Mouse (Mus musculus) gastrocnemius, postnatal 14 days (tissue): ENCODE measurements around the gene Sgms2. TPM values are rescaled to one million over a fixed set of nuclear protein-coding genes. Genes with fewer than 3 reads are reported as not detected.

Source experiments
- DNase-seq: peaks from one replicate; pipeline ENCODE4 v3.0.0; 2021; ENCODE audit warnings: mixed read lengths
- intact Hi-C: fragments of 180-260 bp; cut with DNase I; formaldehyde crosslinking; loops from one replicate; pipeline ENCODE4 v1.15.1; 2025; ENCODE audit warnings: low total_unique reads
- total RNA-seq, 2 experiments: library from RNA; stranded (reverse); gene quantifications; 2 replicates each; pipeline ENCODE4 v1.2.3; 2021

Sgms2 gene
- total RNA-seq, 2 experiments from 2014 or later: 3.8 to 5.4 TPM

DNA sequence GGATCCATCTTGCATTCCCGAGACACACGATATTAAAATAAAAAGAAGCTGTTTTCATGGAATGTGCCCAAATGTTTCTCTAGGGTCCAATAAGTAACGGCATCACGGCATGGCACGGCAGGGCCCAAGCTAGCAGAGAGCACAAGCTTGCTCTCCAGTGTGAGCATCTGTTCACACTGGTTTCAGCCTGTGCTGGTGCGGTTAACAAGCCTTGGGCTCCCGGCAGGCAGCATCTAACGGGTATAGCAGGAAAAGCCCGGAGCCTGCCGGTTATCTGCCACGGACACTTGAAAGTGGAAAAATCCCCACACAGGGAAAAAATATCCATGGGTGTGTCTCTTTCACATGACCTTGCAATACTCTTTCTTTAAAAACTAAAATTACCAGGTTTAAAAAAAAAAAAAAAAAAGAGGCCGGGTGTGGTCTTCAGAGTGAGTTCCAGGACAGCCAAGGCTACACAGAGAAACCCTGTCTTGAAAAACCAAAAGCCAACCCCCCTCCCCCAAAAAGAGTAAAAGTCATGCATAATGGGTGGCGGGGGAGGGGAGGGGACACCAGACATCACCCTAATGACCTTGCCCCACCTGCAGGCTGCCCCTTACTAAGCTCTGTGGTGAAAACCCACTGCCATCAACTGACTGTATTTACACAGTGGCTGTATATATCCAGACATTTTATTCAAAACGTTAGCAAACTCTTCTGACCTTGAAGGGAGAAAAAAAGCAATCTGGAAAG lies 169.0 kb downstream of the Sgms2 start:
- no peak for DNase-seq
- intact Hi-C loops: loop anchor here (5.0 kb wide), 2 partner anchors 195 to 230 kb away; no protein-coding TSS in a partner anchor

DNA sequence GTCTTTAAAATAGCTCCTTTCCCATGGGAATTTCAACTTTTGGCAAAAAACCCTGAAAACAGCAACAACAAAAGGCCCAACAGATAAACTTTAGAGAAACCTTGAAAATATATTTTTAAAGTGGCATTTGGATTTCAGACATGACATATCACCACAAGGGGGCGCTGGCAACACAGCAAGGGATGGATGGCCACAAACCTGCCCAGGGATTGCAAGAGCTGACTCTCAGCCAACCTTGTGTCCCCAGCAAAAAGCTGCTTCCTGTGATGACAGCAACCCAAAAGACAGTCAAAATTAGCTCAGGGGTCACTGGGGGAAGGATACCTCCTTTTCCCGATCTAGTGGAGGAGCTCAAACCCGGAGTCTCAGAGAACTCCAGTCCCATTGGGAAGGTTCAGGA lies 171.0 kb downstream of the Sgms2 start:
- intact Hi-C loops: loop anchor here (5.0 kb wide), 2 partner anchors 197 to 232 kb away; no protein-coding TSS in a partner anchor
- DNase-seq: peak; percentile 79

DNA sequence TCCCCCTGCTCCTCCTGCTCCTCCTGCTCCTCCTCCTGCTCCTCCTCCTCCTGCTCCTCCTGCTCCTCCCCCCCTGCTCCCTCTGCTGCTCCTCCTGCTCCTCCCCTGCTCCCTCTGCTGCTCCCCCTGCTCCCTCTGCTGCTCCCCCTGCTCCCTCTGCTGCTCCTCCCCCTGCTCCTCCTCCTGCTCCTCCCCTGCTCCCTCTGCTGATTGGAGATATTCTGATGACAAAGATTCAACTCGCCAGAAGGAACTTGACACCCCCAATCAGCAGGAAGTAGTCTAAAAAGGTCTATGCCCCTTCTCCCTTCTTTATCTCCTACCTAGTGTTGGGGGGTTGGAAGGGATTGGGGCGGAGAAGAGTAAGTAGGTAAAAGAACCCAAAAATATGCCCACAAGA lies 173.0 kb downstream of the Sgms2 start:
- no peak for DNase-seq
- intact Hi-C loops: no loop called here

DNA sequence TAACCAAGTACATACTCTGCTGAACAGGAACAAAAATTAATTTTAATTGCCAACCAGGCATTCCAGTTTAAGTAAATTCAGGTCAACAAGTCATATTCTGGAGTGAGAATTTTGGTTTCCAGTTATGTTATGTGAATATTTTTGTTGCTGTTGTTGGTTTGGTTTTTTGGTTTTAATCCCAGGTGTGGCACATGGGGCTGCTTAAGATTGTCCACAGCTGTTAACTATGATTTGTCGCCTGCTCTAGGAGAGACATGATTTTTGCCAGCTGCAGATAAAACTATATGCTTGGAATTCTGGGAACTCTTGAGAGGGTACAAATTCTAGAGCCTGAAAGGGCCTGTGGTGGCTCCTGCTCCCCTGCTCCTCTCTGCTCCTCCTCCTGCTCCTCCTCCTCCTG lies 174.1 kb downstream of the Sgms2 start:
- intact Hi-C loops: no loop called here
- DNase-seq: no peak

DNA sequence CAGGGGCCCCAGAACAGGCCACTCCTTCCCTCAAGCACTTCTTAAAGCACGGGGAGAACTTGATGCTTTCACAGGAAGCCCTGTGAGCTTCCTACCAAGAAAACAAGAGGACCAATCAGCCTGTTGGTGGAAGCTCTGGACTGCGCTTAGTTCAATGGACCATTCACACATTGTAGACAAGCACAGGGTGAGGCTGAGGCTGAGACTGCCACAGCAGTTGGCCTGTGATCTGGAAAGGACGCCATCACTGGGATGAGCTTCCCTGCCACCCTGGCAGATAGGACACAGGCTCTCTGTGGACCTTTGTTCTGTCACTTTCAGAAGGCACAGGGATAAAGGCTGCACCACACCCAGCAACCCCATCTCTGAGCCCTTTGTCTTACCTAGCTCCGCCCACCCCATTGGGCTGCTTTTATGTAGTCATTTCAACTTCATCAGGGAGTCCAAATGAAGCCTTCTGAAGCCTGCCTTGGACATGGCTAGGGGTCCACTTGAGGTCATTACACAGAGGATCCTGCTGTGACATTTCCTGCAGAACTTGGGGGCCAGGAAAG lies 175.2 kb downstream of the Sgms2 start:
- no peak for DNase-seq
- intact Hi-C loops: no loop called here

DNA sequence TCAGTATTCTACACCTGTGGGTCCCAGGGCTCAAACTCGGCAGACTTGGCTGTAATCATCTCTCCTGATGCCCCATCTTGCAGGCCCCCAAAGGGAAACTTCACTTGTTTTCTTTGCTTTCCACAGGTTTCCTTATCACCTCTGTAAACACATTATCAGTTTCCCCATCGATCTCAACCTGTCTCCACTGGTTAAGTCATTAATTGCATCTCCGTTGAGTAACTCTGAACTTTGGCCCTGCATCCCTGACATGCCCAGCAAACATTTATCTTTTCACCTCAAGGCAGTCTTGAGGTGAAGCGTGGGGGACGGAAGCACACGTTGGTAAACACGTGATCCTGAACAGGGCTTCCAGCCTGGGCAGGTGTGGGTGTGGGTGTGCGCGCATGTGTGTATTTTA lies 178.9 kb downstream of the Sgms2 start:
- no peak for DNase-seq

DNA sequence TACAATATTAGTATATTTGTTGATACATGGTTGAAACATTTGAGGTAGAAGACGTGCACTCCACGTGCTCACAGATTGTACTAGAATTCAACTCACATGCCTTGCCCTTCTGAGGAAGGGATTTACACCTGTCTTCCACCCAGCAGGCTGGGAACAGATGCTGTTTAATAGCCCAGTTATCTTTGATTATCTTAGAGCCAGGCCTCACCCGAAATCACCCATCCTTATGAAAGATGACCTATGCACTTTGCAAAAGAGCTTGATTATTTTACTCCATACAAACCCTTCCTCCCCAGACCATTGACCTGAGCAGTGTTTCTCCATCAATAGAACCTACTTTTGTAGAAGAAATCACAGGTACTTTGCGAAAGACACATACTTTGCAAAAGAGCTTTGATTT lies 180.6 kb downstream of the Sgms2 start:
- DNase-seq: no peak
- intact Hi-C loops: no loop called here

More for the DNA sequence above, 178.9 kb downstream of the Sgms2 start:
- intact Hi-C loops: no loop called here

DNA sequence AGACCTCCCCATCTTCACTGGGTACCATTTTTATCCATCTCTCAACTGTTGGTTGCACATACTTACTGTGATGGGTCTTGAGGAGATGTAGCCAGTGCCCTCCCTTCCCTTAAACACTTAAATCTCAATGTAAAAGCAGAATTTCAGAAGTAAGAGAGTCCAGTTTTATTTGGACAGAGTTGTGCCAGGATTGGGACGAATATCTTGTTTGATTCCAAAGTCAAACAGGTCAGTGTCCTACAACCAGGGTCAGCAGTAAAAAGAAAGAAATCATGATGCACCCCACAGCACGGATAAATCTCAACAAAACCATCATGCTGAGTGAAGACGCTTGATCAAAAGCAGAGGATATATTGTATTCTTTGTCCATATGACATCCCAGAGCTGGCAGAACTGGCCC lies 183.4 kb downstream of the Sgms2 start:
- DNase-seq: no peak
- intact Hi-C loops: no loop called here

DNA sequence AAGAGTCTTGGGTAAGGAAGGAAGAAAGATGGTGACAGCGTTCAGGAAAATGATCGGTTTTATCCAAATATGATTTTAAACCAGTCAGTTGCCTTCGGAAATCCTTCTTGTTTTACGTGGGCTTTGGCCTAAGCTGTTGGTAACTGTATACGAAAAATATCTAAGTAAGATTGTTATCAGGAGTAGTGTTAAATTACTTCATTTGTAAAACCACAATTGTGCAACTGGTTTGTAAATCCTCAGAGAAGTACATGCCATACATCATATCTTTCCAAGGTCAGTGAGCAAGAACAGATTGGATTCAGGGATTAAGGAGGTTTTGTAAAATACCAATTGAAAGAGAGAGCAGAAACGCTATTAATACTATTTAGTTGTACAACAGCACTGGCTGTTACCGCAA lies 185.0 kb downstream of the Sgms2 start:
- no peak for DNase-seq
- intact Hi-C loops: no loop called here

DNA sequence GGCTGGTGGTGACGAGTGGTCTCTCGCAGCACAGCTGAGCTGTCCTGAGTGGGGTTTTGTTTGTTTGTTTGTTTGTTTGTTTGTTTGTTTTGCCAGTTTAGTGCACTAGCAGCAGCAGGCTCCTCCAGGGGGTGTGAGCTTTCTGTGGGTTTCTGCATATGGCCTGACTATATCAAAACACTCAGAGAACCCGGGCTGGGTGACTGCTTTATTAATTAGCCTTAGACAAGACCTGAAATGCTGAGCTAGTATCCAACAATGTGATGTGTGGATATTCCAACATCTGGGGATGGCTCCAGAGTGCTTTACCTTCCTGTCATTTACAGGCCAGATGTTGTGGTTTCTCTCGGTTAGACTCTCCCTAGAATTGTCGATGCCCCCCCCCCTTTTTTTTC lies 187.9 kb downstream of the Sgms2 start:
- DNase-seq: no peak
- intact Hi-C loops: no loop called here

DNA sequence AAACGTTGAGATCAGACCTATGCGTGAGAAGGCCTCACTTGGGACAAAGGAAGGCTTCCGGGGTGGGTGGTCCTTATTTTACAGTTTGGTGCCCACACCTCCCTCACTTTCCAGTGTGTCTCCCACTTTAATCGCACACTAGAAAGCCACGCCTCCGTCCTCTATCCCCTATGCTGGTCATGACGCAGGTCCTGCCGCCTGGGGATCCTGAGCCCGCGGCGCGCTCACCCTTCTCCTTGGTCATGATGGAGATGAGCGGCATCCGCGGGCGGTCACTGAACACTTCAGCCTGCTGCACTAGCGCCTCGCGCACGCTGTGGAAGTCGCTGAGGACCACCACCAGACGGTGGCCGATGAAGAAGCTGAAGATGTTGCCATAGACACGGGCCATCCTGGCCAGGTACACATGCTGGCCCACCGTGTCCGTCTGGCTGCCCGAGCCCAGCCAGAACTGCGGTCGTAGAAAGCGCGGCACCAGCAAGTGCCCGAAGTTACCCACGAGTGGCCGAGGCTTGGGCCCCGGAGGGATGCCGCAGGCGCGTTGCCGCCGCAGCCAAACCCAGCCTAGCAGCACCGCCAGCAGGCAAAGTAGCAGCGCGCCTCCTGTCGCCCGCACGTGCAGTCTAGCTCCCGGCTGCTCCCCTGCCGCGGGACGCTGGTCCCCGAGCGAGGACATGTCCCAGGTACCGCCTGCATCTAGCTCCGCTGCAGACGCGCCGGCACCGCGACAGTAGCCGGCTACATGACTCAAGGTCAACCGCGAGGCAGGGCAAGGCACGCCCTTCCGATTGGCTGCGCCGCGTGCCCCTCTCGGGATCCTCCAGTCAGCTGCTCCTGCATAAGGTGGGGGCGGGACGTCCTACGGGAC lies 188.5 kb downstream of the Sgms2 start, which contains the start of gene Cyp2u1:
Gene Cyp2u1 (minus strand): TSS at position 776 of the 868 bp plus-strand sequence.
- DNase-seq: peak; percentile 90
- intact Hi-C loops: no loop called here

DNA sequence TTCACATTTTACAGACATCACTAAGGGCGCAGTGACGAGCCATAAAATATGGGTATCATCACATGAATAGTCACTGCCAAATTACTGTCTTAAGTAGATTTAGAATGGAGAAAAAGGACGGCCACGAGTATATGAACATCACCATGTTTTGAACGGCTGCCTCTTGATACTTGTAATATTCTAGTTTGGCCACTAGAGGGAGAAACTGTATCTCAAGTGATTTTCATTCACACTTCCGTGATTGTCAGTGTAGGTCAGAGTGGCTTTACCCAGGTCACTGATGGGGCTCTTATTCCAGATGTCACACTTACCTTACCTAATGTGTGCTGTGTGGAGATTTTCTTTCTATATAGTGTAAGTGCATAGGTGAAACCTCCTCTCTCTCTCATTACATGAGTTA lies 191.3 kb downstream of the Sgms2 start:
- intact Hi-C loops: no loop called here
- no peak for DNase-seq

DNA sequence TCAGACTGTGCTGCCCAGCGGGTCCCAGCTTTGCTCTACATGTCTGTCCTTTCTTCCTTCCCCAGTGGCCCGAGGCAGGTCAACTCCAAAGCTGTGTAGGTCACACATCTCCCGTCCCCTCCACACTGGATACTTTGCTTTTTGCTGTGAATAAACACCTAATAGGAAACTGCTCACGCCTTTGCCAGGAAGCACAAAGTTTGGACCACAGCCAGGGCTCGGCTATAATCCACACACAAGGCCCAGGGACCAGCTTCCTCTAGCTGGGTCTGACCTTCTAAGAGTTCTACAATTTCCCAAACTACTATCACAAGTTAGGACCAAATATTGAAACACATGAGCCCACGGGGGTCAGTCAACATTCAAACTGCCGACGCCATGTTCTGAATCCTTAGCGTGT lies 192.1 kb downstream of the Sgms2 start:
- DNase-seq: no peak
- intact Hi-C loops: no loop called here

DNA sequence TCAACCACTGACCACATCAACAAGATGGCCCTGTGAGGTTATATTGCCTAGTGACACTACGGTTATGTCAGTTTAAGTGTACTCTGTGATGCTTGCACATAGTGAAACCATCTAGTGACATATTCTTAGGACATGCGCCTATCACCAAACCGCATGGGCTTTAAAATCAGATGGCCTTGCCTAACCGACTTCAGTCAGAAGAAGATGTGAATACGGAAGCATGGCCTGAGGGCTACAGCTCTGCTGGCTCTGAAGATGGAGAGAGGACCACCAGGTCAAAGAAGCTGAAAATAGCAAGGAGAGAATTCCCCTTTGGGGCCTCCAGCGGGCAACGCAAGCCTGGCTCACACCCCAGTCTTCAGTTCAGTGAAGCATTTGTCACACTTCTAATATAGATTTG lies 194.3 kb downstream of the Sgms2 start:
- DNase-seq: no peak
- intact Hi-C loops: no loop called here

DNA sequence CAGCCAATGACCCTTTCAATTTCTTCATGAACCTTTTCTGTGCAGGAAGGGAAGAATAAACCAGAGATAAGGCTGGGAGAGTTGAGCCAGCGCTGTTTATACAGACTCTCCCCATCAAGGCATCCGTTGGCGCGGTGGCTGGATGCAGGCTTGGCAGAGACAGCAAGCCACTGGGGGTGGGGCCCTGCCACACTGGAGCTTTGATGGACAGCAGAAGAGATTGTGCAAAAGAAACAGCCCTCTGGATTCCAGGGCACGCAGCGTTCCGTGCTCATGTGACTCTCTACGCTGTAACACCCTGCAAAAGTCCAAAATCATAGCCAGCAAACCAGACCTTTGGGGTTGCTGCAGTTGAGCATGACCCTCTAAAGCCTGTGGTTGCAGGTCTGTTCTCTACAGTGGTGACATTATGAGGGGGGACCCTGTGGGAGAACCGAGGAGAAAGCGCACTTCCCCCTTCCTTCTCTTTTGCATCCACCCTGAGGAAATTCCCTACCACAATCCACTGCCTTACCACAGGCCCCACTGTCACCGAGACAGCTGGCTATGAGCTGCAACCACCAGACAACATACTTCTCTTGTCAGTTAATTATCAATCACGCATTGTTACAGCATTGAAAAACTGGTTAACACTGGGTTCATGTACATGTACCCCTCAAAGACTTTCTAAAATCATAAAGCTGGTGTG lies 195.6 kb downstream of the Sgms2 start:
- intact Hi-C loops: no loop called here
- DNase-seq: no peak

DNA sequence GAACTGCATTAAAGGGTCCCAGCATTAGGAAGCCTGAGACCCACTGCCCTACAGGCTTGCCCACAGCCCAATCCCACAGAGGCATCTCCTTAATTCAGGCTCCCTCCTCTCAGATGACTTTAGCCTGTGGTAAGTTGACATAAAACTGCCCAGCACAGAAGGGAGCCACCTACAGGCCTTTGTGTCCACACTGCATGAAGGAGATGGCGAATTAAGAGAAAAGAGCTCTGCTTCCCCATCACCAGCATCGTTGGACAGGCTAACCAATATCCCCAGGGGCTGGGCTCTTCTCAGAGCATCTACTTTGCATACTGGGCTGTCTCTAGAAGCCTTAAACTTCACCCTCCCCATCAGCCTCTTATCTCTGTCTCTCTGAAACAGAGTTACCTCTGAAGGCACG lies 196.7 kb downstream of the Sgms2 start:
- no peak for DNase-seq
- intact Hi-C loops: no loop called here

DNA sequence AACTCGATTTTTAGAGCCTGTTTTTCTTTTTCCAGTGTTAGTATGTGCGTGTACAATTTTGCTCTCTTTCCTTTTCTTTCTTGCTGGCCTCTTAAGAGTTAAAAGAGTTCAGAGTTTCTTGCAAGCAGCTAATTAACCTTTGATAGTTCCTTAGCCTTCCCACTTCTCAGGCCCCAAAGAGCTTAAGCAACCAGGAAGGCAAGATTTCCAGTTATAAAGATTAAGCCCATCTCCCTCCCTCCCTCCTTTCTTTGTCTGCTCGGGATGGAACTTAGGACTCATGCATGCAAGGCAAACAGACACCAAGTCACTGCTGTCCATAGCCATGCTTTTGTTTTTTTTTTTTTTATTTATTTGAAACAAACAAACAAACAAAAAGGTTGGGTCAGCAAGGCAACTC lies 198.3 kb downstream of the Sgms2 start:
- intact Hi-C loops: no loop called here
- DNase-seq: no peak

DNA sequence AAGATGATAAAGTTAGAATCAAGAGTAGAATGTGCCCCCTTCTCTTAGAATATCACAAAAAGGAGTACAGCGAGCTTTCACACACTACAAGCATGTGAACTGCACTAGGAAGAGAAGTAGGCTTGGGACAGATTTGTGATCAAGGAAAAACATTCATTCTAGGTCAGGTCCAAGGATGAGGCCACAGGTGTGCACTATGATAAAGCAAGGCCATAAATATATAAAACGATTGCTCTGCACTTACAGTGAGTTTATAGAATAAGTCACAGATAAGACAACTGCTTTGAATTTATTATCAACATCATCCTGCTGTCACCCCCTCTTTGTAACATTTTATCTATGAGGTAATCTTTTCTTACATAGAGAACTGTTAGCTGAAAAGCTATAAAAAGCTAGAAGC lies 198.9 kb downstream of the Sgms2 start:
- intact Hi-C loops: no loop called here
- DNase-seq: no peak

DNA sequence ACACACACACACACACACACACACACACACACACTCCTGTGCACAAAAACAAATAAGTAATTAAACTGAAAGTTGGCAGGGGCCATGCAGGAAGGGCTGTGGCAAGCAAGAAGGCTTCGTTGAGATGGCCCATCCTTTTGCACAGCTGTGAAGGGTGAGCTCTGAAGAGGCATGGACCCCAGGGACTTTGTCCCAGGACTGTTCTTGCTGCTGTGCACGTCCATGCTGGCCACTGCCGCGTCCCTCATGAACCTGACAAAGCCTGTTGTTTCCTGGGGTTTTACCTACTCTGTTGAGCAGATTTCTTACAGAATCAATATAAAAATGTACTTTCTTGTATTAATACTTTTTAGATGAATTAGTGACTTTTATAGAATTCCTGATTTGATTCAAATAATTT lies 199.3 kb downstream of the Sgms2 start:
- intact Hi-C loops: no loop called here
- DNase-seq: no peak

DNA sequence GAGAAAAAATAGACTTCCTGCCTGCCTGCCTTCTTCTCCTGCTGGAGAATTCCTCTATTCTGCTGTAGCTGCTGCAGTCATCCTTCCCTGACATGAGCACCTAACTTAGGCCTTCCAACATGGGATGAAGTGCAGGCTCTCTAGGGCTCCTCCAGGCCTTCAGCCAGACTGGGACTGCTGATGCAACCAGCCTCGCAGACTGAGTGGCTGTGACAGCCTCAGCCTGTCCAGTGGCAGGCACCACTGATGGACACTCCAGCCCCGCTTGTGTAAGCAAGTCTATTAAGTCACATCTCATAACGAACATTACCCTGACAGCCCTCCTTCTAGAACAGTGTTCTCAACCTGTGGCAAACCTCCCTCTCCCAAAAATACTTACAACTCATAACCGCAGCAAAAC lies 217.1 kb downstream of the Sgms2 start:
- intact Hi-C loops: no loop called here
- DNase-seq: no peak
